In the genomic region with DNA sequence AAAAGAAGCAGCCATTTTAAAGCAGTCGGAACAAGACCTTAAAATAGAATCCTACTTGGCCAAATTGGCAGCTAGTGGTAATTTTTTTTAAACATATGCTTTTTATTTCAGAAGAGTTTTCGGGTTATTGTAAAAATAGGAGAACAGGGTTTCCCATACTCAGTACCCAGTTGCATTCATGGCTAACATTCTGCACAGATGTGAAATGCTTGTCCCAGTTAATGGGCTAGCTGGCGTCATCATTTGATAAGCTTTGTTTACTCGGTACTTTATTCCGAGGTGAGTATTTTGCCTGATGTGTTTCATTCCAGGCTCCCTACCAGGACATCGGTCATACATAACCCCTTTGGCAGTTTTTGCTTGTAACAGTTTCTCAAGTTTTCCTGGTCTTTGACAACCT, we compare ENCODE assay signal across 13 mouse cellular contexts. TPM values are rescaled to one million over a fixed set of nuclear protein-coding genes. Genes with fewer than 3 reads are reported as not detected.
DNase-seq lines count a peak whose midpoint lies in the region; ATAC-seq lines count a peak whose summit lies in the region.
"Had no signal": no experiment of that assay in that cellular context is flagged by ENCODE, and none has a peak within 500 bp of the region (broad histone marks: within the 10 kb centered on the region; RNA-seq: fewer than 3 reads in every experiment).

No protein-coding gene starts in this region.

- ATAC-seq in forebrain, embryonic 15.5 days (replicated peaks): no peak
- no peak for ATAC-seq in forebrain, embryonic 12.5 days (ENCODE audit: low FRiP score)
- peak; percentile 12; the same call in 1 of the 2 replicates for ATAC-seq in intestine, embryonic 15.5 days
- ATAC-seq in intestine, embryonic 16.5 days: no peak

- H3K4me1 ChIP-seq in forebrain, embryonic 15.5 days: peaks cover 20% of the 10 kb centered on the region
- peaks cover 10% of the 10 kb centered on the region; the same call in 1 of the 2 replicates for H3K4me1 ChIP-seq in forebrain, embryonic 12.5 days
- H3K4me1 ChIP-seq in intestine, embryonic 15.5 days (replicated peaks): 0 out of 2 replicates have a peak, but pooled peaks cover 2% of the 10 kb centered on the region
- H3K4me1 ChIP-seq in intestine, embryonic 16.5 days (ENCODE audit: control insufficient read depth, insufficient read depth, low read length): no peaks in the 10 kb centered on the region

- H3K36me3 ChIP-seq in forebrain, embryonic 15.5 days: no peaks in the 10 kb centered on the region
- H3K36me3 ChIP-seq in forebrain, embryonic 12.5 days (replicated peaks): no peaks in the 10 kb centered on the region
- no peaks in the 10 kb centered on the region for H3K36me3 ChIP-seq in intestine, embryonic 15.5 days
- no peaks in the 10 kb centered on the region for H3K36me3 ChIP-seq in intestine, embryonic 16.5 days (ENCODE audit: control insufficient read depth, insufficient read depth, low read length)
- H3K36me3 ChIP-seq: midbrain, embryonic 13.5 days; stomach, embryonic 15.5 days had no signal

- no peaks in the 10 kb centered on the region for H3K9me3 ChIP-seq in forebrain, embryonic 15.5 days
- H3K9me3 ChIP-seq in forebrain, embryonic 12.5 days: no peaks in the 10 kb centered on the region
- no peaks in the 10 kb centered on the region for H3K9me3 ChIP-seq in intestine, embryonic 15.5 days
- H3K9me3 ChIP-seq in intestine, embryonic 16.5 days (ENCODE audit: control insufficient read depth, low read length): no peaks in the 10 kb centered on the region
- H3K9me3 ChIP-seq: forebrain, embryonic 13.5 days; midbrain, embryonic 13.5 days; stomach, embryonic 15.5 days had no signal

- no peak overlapping the region for H3K4me3 ChIP-seq in forebrain, embryonic 15.5 days
- H3K4me3 ChIP-seq in forebrain, embryonic 12.5 days (replicated peaks): no peak overlapping the region
- no peak overlapping the region for H3K4me3 ChIP-seq in intestine, embryonic 15.5 days (replicated peaks)
- no peak overlapping the region for H3K4me3 ChIP-seq in intestine, embryonic 16.5 days (ENCODE audit: low read length)
- H3K4me3 ChIP-seq: forebrain, embryonic 13.5 days; midbrain, embryonic 13.5 days; stomach, embryonic 15.5 days had no signal

- 0 out of 2 replicates have a peak overlapping the region, but pooled peaks have one; percentile 23 for H3K27ac ChIP-seq in forebrain, embryonic 15.5 days (replicated peaks)
- no peak overlapping the region for H3K27ac ChIP-seq in forebrain, embryonic 12.5 days
- no peak overlapping the region for H3K27ac ChIP-seq in intestine, embryonic 15.5 days
- H3K27ac ChIP-seq in intestine, embryonic 16.5 days (ENCODE audit: low read length): no peak overlapping the region
- H3K27ac ChIP-seq: forebrain, embryonic 13.5 days; midbrain, embryonic 13.5 days; stomach, embryonic 15.5 days had no signal

- no peak overlapping the region for H3K9ac ChIP-seq in forebrain, embryonic 15.5 days (replicated peaks)
- H3K9ac ChIP-seq in forebrain, embryonic 12.5 days: no peak overlapping the region
- no peak overlapping the region for H3K9ac ChIP-seq in intestine, embryonic 15.5 days
- H3K9ac ChIP-seq in intestine, embryonic 16.5 days (ENCODE audit: low read depth, low read length): no peak overlapping the region
- H3K9ac ChIP-seq: forebrain, embryonic 13.5 days; midbrain, embryonic 13.5 days; stomach, embryonic 15.5 days had no signal

- peak; percentile 74 for DNase-seq in NIH3T3 (ENCODE audit: low read depth)
- DNase-seq in fibroblast of lung, adult 2 months (ENCODE audit: low read depth): peak; percentile 39
- no peak for DNase-seq in urinary bladder, postnatal 10 days (ENCODE audit: low spot score)

- no peaks in the 10 kb centered on the region for H3K27me3 ChIP-seq in forebrain, embryonic 15.5 days
- H3K27me3 ChIP-seq in forebrain, embryonic 12.5 days: no peaks in the 10 kb centered on the region
- no peaks in the 10 kb centered on the region for H3K27me3 ChIP-seq in intestine, embryonic 15.5 days (replicated peaks)
- no peaks in the 10 kb centered on the region for H3K27me3 ChIP-seq in intestine, embryonic 16.5 days (replicated peaks; ENCODE audit: control insufficient read depth, insufficient read depth, low read length)
- H3K27me3 ChIP-seq: forebrain, embryonic 13.5 days; midbrain, embryonic 13.5 days; Patski; stomach, embryonic 15.5 days had no signal

- no peak overlapping the region for H3K4me2 ChIP-seq in forebrain, embryonic 15.5 days (replicated peaks)
- no peak overlapping the region for H3K4me2 ChIP-seq in forebrain, embryonic 12.5 days
- no peak overlapping the region for H3K4me2 ChIP-seq in intestine, embryonic 15.5 days (replicated peaks)
- no peak overlapping the region for H3K4me2 ChIP-seq in intestine, embryonic 16.5 days (ENCODE audit: low read depth, low read length)
- H3K4me2 ChIP-seq: forebrain, embryonic 13.5 days; liver, embryonic 11.5 days; midbrain, embryonic 13.5 days; stomach, embryonic 15.5 days had no signal

- 78% methylated on average over 6 of the region's 6 CpGs for WGBS in forebrain, embryonic 15.5 days
- WGBS in forebrain, embryonic 12.5 days: 96% methylated on average over 6 of the region's 6 CpGs
- WGBS in intestine, embryonic 15.5 days: 71% methylated on average over 6 of the region's 6 CpGs
- WGBS in intestine, embryonic 16.5 days: 69% methylated on average over 6 of the region's 6 CpGs

RNA-seq across cellular contexts. Expression of gene Slc46a2, which starts 44.4 kb away (rescaled TPM):
- 0.09 TPM in 1 of 2 replicates, not detected in the other for polyA plus RNA-seq in forebrain, embryonic 15.5 days (2015; fragmentation: Nextera tagmentation; extraction: Ambion mirVana)
- polyA plus RNA-seq in forebrain, embryonic 12.5 days (2016; fragmentation: Nextera tagmentation; extraction: Ambion mirVana): 0.06 TPM in 1 of 2 replicates, not detected in the other
- not detected in 2 replicates for polyA plus RNA-seq in intestine, embryonic 15.5 days (2015; fragmentation: Nextera tagmentation; extraction: Ambion mirVana)
- not detected in 2 replicates for polyA plus RNA-seq in intestine, embryonic 16.5 days (2015; fragmentation: Nextera tagmentation; extraction: Ambion mirVana)
- polyA plus RNA-seq: forebrain, embryonic 13.5 days; large intestine, adult 2 months; liver, embryonic 11.5 days; midbrain, embryonic 13.5 days; Patski had no signal
